Mouse (Mus musculus): ENCODE measurements around the gene Cpvl.

The Cpvl gene

GRCm38 (mm10) chr6:53931605-53932004, 46.9 kb downstream of the Cpvl start:
- DNase-seq = no peak

GRCm38 (mm10) chr6:53929858-53930257, 48.6 kb downstream of the Cpvl start:
- DNase-seq = no peak

GRCm38 (mm10) chr6:53926197-53926596, 52.3 kb downstream of the Cpvl start:
- no peak for DNase-seq

- no peak for DNase-seq
Observed at GRCm38 (mm10) chr6:53925192-53925591, 53.3 kb downstream of the Cpvl start.

GRCm38 (mm10) chr6:53920041-53920440, 58.4 kb downstream of the Cpvl start:
- no peak for DNase-seq

GRCm38 (mm10) chr6:53917026-53917558, 61.4 kb downstream of the Cpvl start:
- no peak for DNase-seq

- no peak for DNase-seq
Observed at GRCm38 (mm10) chr6:53915347-53915746, 63.1 kb downstream of the Cpvl start.

- no peak for DNase-seq
Observed at GRCm38 (mm10) chr6:53913151-53913550, 65.3 kb downstream of the Cpvl start.

- no peak for DNase-seq
Observed at GRCm38 (mm10) chr6:53912112-53912782, 66.2 kb downstream of the Cpvl start.

- no peak for DNase-seq
Observed at GRCm38 (mm10) chr6:53909986-53910385, 68.5 kb downstream of the Cpvl start.

GRCm38 (mm10) chr6:53909446-53909845, 69.0 kb downstream of the Cpvl start:
- DNase-seq = no peak

- DNase-seq = no peak
Observed at GRCm38 (mm10) chr6:53906871-53907270, 71.6 kb downstream of the Cpvl start.

- no peak for DNase-seq
Observed at GRCm38 (mm10) chr6:53906051-53906462, 72.4 kb downstream of the Cpvl start.

GRCm38 (mm10) chr6:53905576-53905975, 72.9 kb downstream of the Cpvl start:
- no peak for DNase-seq

GRCm38 (mm10) chr6:53904703-53905395, 73.6 kb downstream of the Cpvl start:
- no peak for DNase-seq

GRCm38 (mm10) chr6:53904186-53904585, 74.3 kb downstream of the Cpvl start:
- DNase-seq = no peak

GRCm38 (mm10) chr6:53901741-53902140, 76.7 kb downstream of the Cpvl start:
- DNase-seq = no peak

GRCm38 (mm10) chr6:53897872-53898464, 80.5 kb downstream of the Cpvl start:
- DNase-seq = no peak

GRCm38 (mm10) chr6:53897126-53897525, 81.3 kb downstream of the Cpvl start:
- peak; percentile 20 for DNase-seq

- DNase-seq = no peak
Observed at GRCm38 (mm10) chr6:53893731-53894130, 84.7 kb downstream of the Cpvl start.

GRCm38 (mm10) chr6:53891109-53891508, 87.4 kb downstream of the Cpvl start:
- no peak for DNase-seq

GRCm38 (mm10) chr6:53884931-53885330, 93.5 kb downstream of the Cpvl start:
- DNase-seq = peak; percentile 86

- no peak for DNase-seq
Observed at GRCm38 (mm10) chr6:53884496-53884895, 94.0 kb downstream of the Cpvl start.

GRCm38 (mm10) chr6:53883405-53883804, 95.1 kb downstream of the Cpvl start:
- no peak for DNase-seq

Data from layer of hippocampus, adult 9-11 months (tissue).